Mouse (Mus musculus): ENCODE data around the gene Me3. TPM values are rescaled to one million over a fixed set of nuclear protein-coding genes. Genes with fewer than 3 reads are reported as not detected.

Me3 gene
- polyA plus RNA-seq, 1 experiment from 2014 or later = 0.64 TPM

- H3K27ac ChIP-seq = no peak overlapping the region
- H3K9ac ChIP-seq (replicated peaks) = no peak overlapping the region
- H3K36me3 ChIP-seq = no peaks in the 10 kb centered on the region
- peaks cover 12% of the 10 kb centered on the region for H3K4me1 ChIP-seq (replicated peaks)
- no peaks in the 10 kb centered on the region for H3K27me3 ChIP-seq
- no peak for ATAC-seq (ENCODE audit: insufficient number of reproducible peaks, insufficient read depth, low FRiP score, low TSS enrichment, low read depth)
- WGBS = 74% methylated on average over 1 of the region's 1 CpGs
- no peaks in the 10 kb centered on the region for H3K9me3 ChIP-seq
- H3K4me3 ChIP-seq (replicated peaks) = no peak overlapping the region
- H3K4me2 ChIP-seq = no peak overlapping the region
Observed at GRCm38 (mm10) chr7:89855196-89855595, 223.0 kb downstream of the Me3 start.

GRCm38 (mm10) chr7:89856440-89857217, 224.4 kb downstream of the Me3 start:
- peak; percentile 91 for ATAC-seq (ENCODE audit: insufficient number of reproducible peaks, insufficient read depth, low FRiP score, low TSS enrichment, low read depth)
- H3K36me3 ChIP-seq = no peaks in the 10 kb centered on the region
- WGBS = 43% methylated on average over 17 of the region's 17 CpGs
- peaks cover 12% of the 10 kb centered on the region for H3K4me1 ChIP-seq (replicated peaks)
- H3K9me3 ChIP-seq = no peaks in the 10 kb centered on the region
- peak overlapping the region; percentile 40 for H3K4me2 ChIP-seq
- H3K27me3 ChIP-seq = no peaks in the 10 kb centered on the region
- H3K27ac ChIP-seq = peak overlapping the region; percentile 64; the same call in 1 of the 2 replicates
- H3K9ac ChIP-seq (replicated peaks) = no peak overlapping the region; the same call in 1 of the 2 replicates
- H3K4me3 ChIP-seq (replicated peaks) = no peak overlapping the region

- Histone ChIP-seq H3K4me1 (replicated peaks) (no peaks in the 10 kb centered on the region; the same call in 1 of the 2 replicates), H3K4me2 (no peak overlapping the region), H3K27me3 (no peaks in the 10 kb centered on the region), H3K4me3 (replicated peaks) (no peak overlapping the region), H3K36me3 (no peaks in the 10 kb centered on the region), H3K27ac (no peak overlapping the region), H3K9ac (replicated peaks) (no peak overlapping the region), H3K9me3 (no peaks in the 10 kb centered on the region)
- ATAC-seq (ENCODE audit: insufficient number of reproducible peaks, insufficient read depth, low FRiP score, low TSS enrichment, low read depth) = no peak
- 93% methylated on average over 1 of the region's 1 CpGs for WGBS
Observed at GRCm38 (mm10) chr7:89864769-89865168, 232.6 kb downstream of the Me3 start.

GRCm38 (mm10) chr7:89867221-89867620, 235.0 kb downstream of the Me3 start:
- H3K36me3 ChIP-seq = no peaks in the 10 kb centered on the region
- ATAC-seq (ENCODE audit: insufficient number of reproducible peaks, insufficient read depth, low FRiP score, low TSS enrichment, low read depth) = no peak
- no peaks in the 10 kb centered on the region for H3K27me3 ChIP-seq
- H3K9ac ChIP-seq (replicated peaks) = no peak overlapping the region
- no peak overlapping the region for H3K27ac ChIP-seq
- H3K9me3 ChIP-seq = no peaks in the 10 kb centered on the region
- 84% methylated on average over 5 of the region's 5 CpGs for WGBS
- H3K4me1 ChIP-seq (replicated peaks) = no peaks in the 10 kb centered on the region; the same call in 1 of the 2 replicates
- no peak overlapping the region for H3K4me3 ChIP-seq (replicated peaks)
- no peak overlapping the region for H3K4me2 ChIP-seq

- H3K27ac ChIP-seq = no peak overlapping the region
- H3K9me3 ChIP-seq = no peaks in the 10 kb centered on the region
- no peak overlapping the region for H3K4me2 ChIP-seq
- no peak overlapping the region for H3K9ac ChIP-seq (replicated peaks)
- 0 out of 2 replicates have a peak, but pooled peaks cover 2% of the 10 kb centered on the region for H3K4me1 ChIP-seq (replicated peaks)
- WGBS = 68% methylated on average over 1 of the region's 1 CpGs
- no peaks in the 10 kb centered on the region for H3K27me3 ChIP-seq
- no peak for ATAC-seq (ENCODE audit: insufficient number of reproducible peaks, insufficient read depth, low FRiP score, low TSS enrichment, low read depth)
- no peak overlapping the region for H3K4me3 ChIP-seq (replicated peaks)
- no peaks in the 10 kb centered on the region for H3K36me3 ChIP-seq
Observed at GRCm38 (mm10) chr7:89879686-89880085, 247.5 kb downstream of the Me3 start.

- WGBS = 38% methylated on average over 3 of the region's 3 CpGs
- Histone ChIP-seq H3K9me3 (no peaks in the 10 kb centered on the region), H3K4me3 (replicated peaks) (no peak overlapping the region), H3K4me2 (no peak overlapping the region), H3K4me1 (replicated peaks) (0 out of 2 replicates have a peak, but pooled peaks cover 2% of the 10 kb centered on the region), H3K9ac (replicated peaks) (no peak overlapping the region), H3K27ac (no peak overlapping the region), H3K36me3 (no peaks in the 10 kb centered on the region), H3K27me3 (no peaks in the 10 kb centered on the region)
- ATAC-seq (ENCODE audit: insufficient number of reproducible peaks, insufficient read depth, low FRiP score, low TSS enrichment, low read depth) = no peak
Observed at GRCm38 (mm10) chr7:89884551-89884950, 252.4 kb downstream of the Me3 start.

- 64% methylated on average over 5 of the region's 5 CpGs for WGBS
- Histone ChIP-seq H3K9me3 (no peaks in the 10 kb centered on the region), H3K4me2 (no peak overlapping the region), H3K4me1 (replicated peaks) (0 out of 2 replicates have a peak, but pooled peaks cover 7% of the 10 kb centered on the region), H3K9ac (replicated peaks) (no peak overlapping the region), H3K4me3 (replicated peaks) (no peak overlapping the region), H3K27me3 (no peaks in the 10 kb centered on the region), H3K27ac (peak overlapping the region; percentile 64; the same call in 1 of the 2 replicates), H3K36me3 (no peaks in the 10 kb centered on the region)
- ATAC-seq (ENCODE audit: insufficient number of reproducible peaks, insufficient read depth, low FRiP score, low TSS enrichment, low read depth) = peak; percentile 78; the same call in 1 of the 2 replicates
Observed at GRCm38 (mm10) chr7:89891412-89891811, 259.2 kb downstream of the Me3 start.

GRCm38 (mm10) chr7:89891856-89892255, 259.7 kb downstream of the Me3 start:
- Histone ChIP-seq H3K9ac (replicated peaks) (no peak overlapping the region), H3K36me3 (no peaks in the 10 kb centered on the region), H3K4me3 (replicated peaks) (no peak overlapping the region), H3K4me2 (no peak overlapping the region), H3K4me1 (replicated peaks) (0 out of 2 replicates have a peak, but pooled peaks cover 7% of the 10 kb centered on the region), H3K9me3 (no peaks in the 10 kb centered on the region), H3K27me3 (no peaks in the 10 kb centered on the region), H3K27ac (no peak overlapping the region)
- WGBS = 30% methylated on average over 4 of the region's 4 CpGs
- no peak for ATAC-seq (ENCODE audit: insufficient number of reproducible peaks, insufficient read depth, low FRiP score, low TSS enrichment, low read depth)

GRCm38 (mm10) chr7:89903007-89903406, 270.8 kb downstream of the Me3 start:
- H3K36me3 ChIP-seq = no peaks in the 10 kb centered on the region
- H3K27me3 ChIP-seq = no peaks in the 10 kb centered on the region; the same call in 1 of the 2 replicates
- no peaks in the 10 kb centered on the region for H3K9me3 ChIP-seq
- WGBS = 90% methylated on average over 8 of the region's 8 CpGs
- H3K27ac ChIP-seq = no peak overlapping the region
- no peak overlapping the region for H3K9ac ChIP-seq (replicated peaks)
- no peak for ATAC-seq (ENCODE audit: insufficient number of reproducible peaks, insufficient read depth, low FRiP score, low TSS enrichment, low read depth)
- peak overlapping the region; percentile 35 for H3K4me2 ChIP-seq
- peaks cover 8% of the 10 kb centered on the region for H3K4me1 ChIP-seq (replicated peaks)
- no peak overlapping the region for H3K4me3 ChIP-seq (replicated peaks)

- WGBS = 37% methylated on average over 22 of the region's 22 CpGs
- Histone ChIP-seq H3K9me3 (no peaks in the 10 kb centered on the region), H3K36me3 (no peaks in the 10 kb centered on the region), H3K27ac (no peak within 1 kb of the TSS), H3K4me1 (replicated peaks) (peaks cover 11% of the 10 kb centered on the region), H3K4me3 (replicated peaks) (no peak within 1 kb of the TSS), H3K27me3 (no peaks in the 10 kb centered on the region; the same call in 1 of the 2 replicates), H3K9ac (replicated peaks) (no peak within 1 kb of the TSS), H3K4me2 (peak within 1 kb of the TSS; percentile 35)
- peak; percentile 57; the same call in 1 of the 2 replicates for ATAC-seq (ENCODE audit: insufficient number of reproducible peaks, insufficient read depth, low FRiP score, low TSS enrichment, low read depth)
Observed at GRCm38 (mm10) chr7:89903442-89904343, 271.5 kb downstream of the Me3 start, which contains the start of gene Ccdc81. Gene Ccdc81 (minus strand): TSS chr7:89903629.

Measured in limb, embryonic 12.5 days (tissue).